Mouse (Mus musculus): ENCODE measurements at regions not wholly inside any gene's neighbourhood (a gene's known extent, or its start where the extent isn't known, plus 50 kb on each side); places are given as distances from the start of the nearest gene placed in this dataset.

DNA sequence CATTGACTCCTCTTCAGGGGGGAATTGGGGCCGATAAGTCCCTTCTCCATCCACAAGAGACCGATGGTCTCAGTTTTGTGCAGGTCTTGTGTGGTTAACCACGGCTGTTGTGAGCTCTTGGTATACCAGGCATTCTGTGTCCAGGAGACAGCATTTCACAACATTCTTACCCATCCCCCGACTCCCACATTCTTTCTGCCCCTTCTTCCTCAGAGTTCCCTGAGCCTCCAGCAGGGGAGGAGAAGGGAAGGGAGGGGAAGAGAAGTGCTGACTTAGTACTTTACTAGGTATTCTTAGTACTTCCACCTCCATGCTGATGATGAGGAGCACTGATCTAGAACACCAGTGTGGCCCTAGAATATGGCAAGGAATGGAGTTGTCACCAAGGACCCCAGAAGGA is 98.4 kb downstream of the Atp23 start:
- Histone ChIP-seq H3K27me3 (ENCODE audit: control insufficient read depth, insufficient read depth, low read length) (no peaks in the 10 kb centered on the region), H3K4me3 (ENCODE audit: low read depth, low read length) (no peak overlapping the region), H3K4me1 (ENCODE audit: control insufficient read depth, insufficient read depth, insufficient read length, low read length) (no peaks in the 10 kb centered on the region), H3K36me3 (ENCODE audit: control insufficient read depth, insufficient read depth, low read length) (no peaks in the 10 kb centered on the region), H3K27ac (ENCODE audit: insufficient read depth, low read depth, low read length) (no peak overlapping the region)
- 71% methylated on average over 4 of the region's 4 CpGs for WGBS
- TF ChIP-seq POLR2A (IDR thresholded peaks at IDR 0.05; ENCODE audit: low read depth, low read length) (no peak), CTCF (IDR thresholded peaks at IDR 0.05; ENCODE audit: extremely low read depth, insufficient read length, insufficient replicate concordance, low read depth, low read length) (no peak)

DNA sequence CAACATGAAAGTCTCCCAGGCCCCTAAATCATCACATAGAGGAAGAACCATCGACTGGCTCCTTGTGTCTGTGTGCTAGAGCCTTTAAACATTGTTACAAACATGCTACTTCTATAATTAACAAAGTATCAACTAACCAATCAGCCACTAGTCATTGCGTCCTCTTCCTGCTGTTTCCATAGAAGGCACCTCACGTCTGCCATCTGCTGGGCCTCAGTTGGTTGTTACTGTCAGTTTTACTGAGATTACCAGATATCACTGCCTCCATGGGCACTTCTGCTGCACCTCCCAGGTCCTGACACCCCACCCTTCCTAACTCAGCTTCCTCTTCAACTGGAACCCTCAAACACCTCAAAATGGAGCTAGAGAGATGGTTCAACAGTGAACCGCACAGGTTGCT is 101.8 kb downstream of the Atp23 start:
- WGBS: 54% methylated on average over 4 of the region's 4 CpGs
- TF ChIP-seq CTCF (IDR thresholded peaks at IDR 0.05; ENCODE audit: extremely low read depth, insufficient read length, insufficient replicate concordance, low read depth, low read length) (no peak), POLR2A (IDR thresholded peaks at IDR 0.05; ENCODE audit: low read depth, low read length) (no peak)

DNA sequence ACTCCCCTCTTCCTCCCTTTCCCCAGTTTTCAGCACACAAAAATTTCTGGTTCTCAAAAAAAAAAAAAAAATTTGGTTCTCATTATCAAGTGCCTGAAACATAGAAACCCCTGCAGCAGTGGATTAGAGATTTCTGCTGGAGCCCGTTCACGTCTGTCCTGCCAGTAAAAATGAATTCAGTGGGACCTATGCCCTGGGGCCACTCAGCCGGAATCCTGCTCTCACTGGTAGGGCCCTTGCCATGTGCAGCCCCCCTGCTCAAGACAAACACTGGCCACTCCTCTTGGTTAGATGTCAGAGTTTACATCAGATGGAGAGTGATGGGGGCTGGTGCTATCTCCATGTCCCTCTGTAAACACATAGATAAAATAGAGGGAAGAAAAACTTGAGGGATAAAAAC is 108.0 kb downstream of the Atp23 start:
- WGBS: 60% methylated on average over 3 of the region's 3 CpGs
- Histone ChIP-seq H3K36me3 (ENCODE audit: control insufficient read depth, insufficient read depth, low read length) (no peaks in the 10 kb centered on the region), H3K27me3 (ENCODE audit: control insufficient read depth, insufficient read depth, low read length) (no peaks in the 10 kb centered on the region), H3K4me1 (ENCODE audit: control insufficient read depth, insufficient read depth, insufficient read length, low read length) (no peaks in the 10 kb centered on the region), H3K27ac (ENCODE audit: insufficient read depth, low read depth, low read length) (no peak overlapping the region), H3K4me3 (ENCODE audit: low read depth, low read length) (no peak overlapping the region)
- TF ChIP-seq CTCF (IDR thresholded peaks at IDR 0.05; ENCODE audit: extremely low read depth, insufficient read length, insufficient replicate concordance, low read depth, low read length) (no peak), POLR2A (IDR thresholded peaks at IDR 0.05; ENCODE audit: low read depth, low read length) (no peak)

More for the DNA sequence above, 101.8 kb downstream of the Atp23 start:
- no peak overlapping the region for H3K27ac ChIP-seq (ENCODE audit: insufficient read depth, low read depth, low read length)
- no peaks in the 10 kb centered on the region for H3K27me3 ChIP-seq (ENCODE audit: control insufficient read depth, insufficient read depth, low read length)
- no peak overlapping the region for H3K4me3 ChIP-seq (ENCODE audit: low read depth, low read length)
- no peaks in the 10 kb centered on the region for H3K36me3 ChIP-seq (ENCODE audit: control insufficient read depth, insufficient read depth, low read length)
- no peaks in the 10 kb centered on the region for H3K4me1 ChIP-seq (ENCODE audit: control insufficient read depth, insufficient read depth, insufficient read length, low read length)

DNA sequence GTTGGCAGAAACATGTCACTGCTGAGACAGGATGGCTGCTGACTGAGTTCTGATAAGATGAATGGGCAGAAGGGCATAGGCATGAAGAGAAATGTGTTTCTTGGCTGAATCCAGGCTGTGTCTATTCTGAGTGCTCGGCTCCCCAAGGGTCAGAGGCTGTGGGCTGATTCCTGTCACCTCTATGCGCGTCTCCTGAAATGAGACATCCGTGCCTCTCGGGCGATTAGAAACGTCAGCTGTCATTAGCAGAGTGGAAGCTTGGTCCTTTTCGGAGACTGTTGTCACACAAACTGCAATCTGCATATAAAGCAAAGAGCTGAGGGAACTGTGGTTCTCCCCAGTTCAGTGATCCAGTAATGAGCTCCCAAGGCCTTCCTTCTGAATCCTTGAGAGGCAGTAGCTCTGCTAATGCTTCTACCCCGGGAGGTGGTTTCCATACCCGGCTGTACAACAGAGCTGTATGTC is 108.8 kb downstream of the Atp23 start:
- TF ChIP-seq POLR2A (IDR thresholded peaks at IDR 0.05; ENCODE audit: low read depth, low read length) (no peak), CTCF (IDR thresholded peaks at IDR 0.05; ENCODE audit: extremely low read depth, insufficient read length, insufficient replicate concordance, low read depth, low read length) (no peak)
- H3K36me3 ChIP-seq (ENCODE audit: control insufficient read depth, insufficient read depth, low read length): no peaks in the 10 kb centered on the region
- H3K4me1 ChIP-seq (ENCODE audit: control insufficient read depth, insufficient read depth, insufficient read length, low read length): no peaks in the 10 kb centered on the region
- no peak overlapping the region for H3K4me3 ChIP-seq (ENCODE audit: low read depth, low read length)
- 81% methylated on average over 10 of the region's 10 CpGs for WGBS
- H3K27ac ChIP-seq (ENCODE audit: insufficient read depth, low read depth, low read length): no peak overlapping the region
- no peaks in the 10 kb centered on the region for H3K27me3 ChIP-seq (ENCODE audit: control insufficient read depth, insufficient read depth, low read length)

DNA sequence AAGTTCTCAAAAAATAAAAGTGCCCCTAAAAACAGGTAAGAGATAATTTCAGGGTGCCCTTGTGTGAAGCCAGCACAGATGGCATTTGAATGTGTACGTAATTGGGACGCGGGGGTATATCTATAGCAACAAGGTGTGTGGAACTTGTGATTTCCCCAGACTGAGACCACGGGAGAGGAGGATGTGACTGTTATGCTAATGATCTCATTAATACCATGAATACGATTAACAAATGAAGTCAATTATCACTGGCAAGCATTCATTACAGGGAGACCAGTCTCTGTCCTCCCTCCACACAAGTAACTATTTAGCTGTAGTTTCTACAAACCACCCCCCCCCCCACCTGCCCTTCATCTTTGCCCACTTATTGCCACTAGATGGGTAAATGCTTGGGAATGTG is 112.9 kb downstream of the Atp23 start:
- Histone ChIP-seq H3K27me3 (ENCODE audit: control insufficient read depth, insufficient read depth, low read length) (no peaks in the 10 kb centered on the region), H3K4me3 (ENCODE audit: low read depth, low read length) (no peak overlapping the region), H3K27ac (ENCODE audit: insufficient read depth, low read depth, low read length) (no peak overlapping the region), H3K36me3 (ENCODE audit: control insufficient read depth, insufficient read depth, low read length) (no peaks in the 10 kb centered on the region), H3K4me1 (ENCODE audit: control insufficient read depth, insufficient read depth, insufficient read length, low read length) (no peaks in the 10 kb centered on the region)
- TF ChIP-seq CTCF (IDR thresholded peaks at IDR 0.05; ENCODE audit: extremely low read depth, insufficient read length, insufficient replicate concordance, low read depth, low read length): no peak
- WGBS: 84% methylated on average over 5 of the region's 5 CpGs

DNA sequence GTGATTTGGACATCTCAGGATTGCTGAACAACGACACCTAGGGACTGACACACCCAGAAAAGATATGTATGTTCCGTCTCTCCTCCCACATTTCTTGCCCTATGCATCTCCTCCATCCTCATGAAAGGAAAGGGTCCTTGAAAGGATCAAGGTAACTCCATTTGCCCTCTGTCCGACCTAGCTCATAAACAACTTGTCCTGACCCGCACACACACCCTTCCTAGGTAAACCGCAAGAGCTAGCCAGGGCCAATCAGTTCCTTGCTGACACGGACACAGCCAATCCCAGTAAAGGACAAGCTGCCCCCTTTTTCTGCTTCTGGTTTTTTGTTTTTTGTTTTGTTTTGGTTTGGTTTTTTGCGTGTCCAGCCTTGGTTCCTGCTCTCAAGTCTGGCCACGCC is 118.0 kb downstream of the Atp23 start:
- H3K27me3 ChIP-seq (ENCODE audit: control insufficient read depth, insufficient read depth, low read length): no peaks in the 10 kb centered on the region
- TF ChIP-seq CTCF (IDR thresholded peaks at IDR 0.05; ENCODE audit: extremely low read depth, insufficient read length, insufficient replicate concordance, low read depth, low read length): no peak
- TF ChIP-seq POLR2A (IDR thresholded peaks at IDR 0.05; ENCODE audit: low read depth, low read length): no peak
- no peaks in the 10 kb centered on the region for H3K36me3 ChIP-seq (ENCODE audit: control insufficient read depth, insufficient read depth, low read length)
- 84% methylated on average over 8 of the region's 8 CpGs for WGBS
- no peaks in the 10 kb centered on the region for H3K4me1 ChIP-seq (ENCODE audit: control insufficient read depth, insufficient read depth, insufficient read length, low read length)
- no peak overlapping the region for H3K4me3 ChIP-seq (ENCODE audit: low read depth, low read length)
- no peak overlapping the region for H3K27ac ChIP-seq (ENCODE audit: insufficient read depth, low read depth, low read length)

DNA sequence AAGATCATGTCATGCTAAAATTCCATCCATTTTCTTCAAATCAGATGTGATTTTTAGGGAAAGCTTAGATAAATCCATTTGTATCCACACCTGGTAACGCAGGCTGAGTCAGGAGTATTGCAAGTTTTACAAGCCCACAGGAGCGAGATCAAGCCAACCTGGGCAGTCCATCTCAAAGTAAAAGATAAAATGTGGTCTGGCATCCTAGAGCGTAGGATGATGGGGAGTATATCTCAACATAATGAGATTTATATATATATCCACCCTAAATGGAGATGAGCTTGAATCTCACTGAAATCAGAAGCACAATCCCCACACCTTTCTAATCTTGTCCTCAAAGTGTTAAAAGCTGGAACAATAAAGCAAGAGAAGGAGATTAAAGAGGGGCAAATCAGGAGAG is 124.6 kb downstream of the Atp23 start:
- H3K4me1 ChIP-seq (ENCODE audit: control insufficient read depth, insufficient read depth, insufficient read length, low read length): no peaks in the 10 kb centered on the region
- 65% methylated on average over 3 of the region's 3 CpGs for WGBS
- H3K4me3 ChIP-seq (ENCODE audit: low read depth, low read length): no peak overlapping the region
- H3K27ac ChIP-seq (ENCODE audit: insufficient read depth, low read depth, low read length): no peak overlapping the region
- no peaks in the 10 kb centered on the region for H3K27me3 ChIP-seq (ENCODE audit: control insufficient read depth, insufficient read depth, low read length)
- no peak for TF ChIP-seq POLR2A (IDR thresholded peaks at IDR 0.05; ENCODE audit: low read depth, low read length)
- no peak for TF ChIP-seq CTCF (IDR thresholded peaks at IDR 0.05; ENCODE audit: extremely low read depth, insufficient read length, insufficient replicate concordance, low read depth, low read length)
- no peaks in the 10 kb centered on the region for H3K36me3 ChIP-seq (ENCODE audit: control insufficient read depth, insufficient read depth, low read length)

DNA sequence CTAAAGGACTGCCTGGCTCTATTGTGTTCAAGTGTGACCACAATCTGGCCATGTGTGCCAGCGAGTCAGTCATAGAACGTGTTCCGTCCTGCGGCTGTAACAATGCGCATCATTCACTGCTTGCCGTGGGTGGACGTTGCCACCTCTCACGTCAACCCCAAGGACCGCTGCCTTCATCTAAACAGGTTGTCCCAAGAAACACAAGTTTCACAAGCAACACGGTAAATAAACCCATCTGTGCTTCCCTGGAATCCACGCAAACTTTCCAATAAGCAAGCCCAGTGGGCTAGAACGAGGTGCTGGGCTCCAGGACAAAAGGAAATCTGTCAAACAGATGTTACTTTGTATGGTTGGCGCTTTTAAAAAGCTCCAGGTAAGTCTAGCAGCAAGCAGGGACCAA is 125.2 kb downstream of the Atp23 start:
- H3K4me1 ChIP-seq (ENCODE audit: control insufficient read depth, insufficient read depth, insufficient read length, low read length): no peaks in the 10 kb centered on the region
- TF ChIP-seq POLR2A (IDR thresholded peaks at IDR 0.05; ENCODE audit: low read depth, low read length): no peak
- TF ChIP-seq CTCF (IDR thresholded peaks at IDR 0.05; ENCODE audit: extremely low read depth, insufficient read length, insufficient replicate concordance, low read depth, low read length): no peak
- H3K27me3 ChIP-seq (ENCODE audit: control insufficient read depth, insufficient read depth, low read length): no peaks in the 10 kb centered on the region
- no peak overlapping the region for H3K4me3 ChIP-seq (ENCODE audit: low read depth, low read length)
- 83% methylated on average over 13 of the region's 13 CpGs for WGBS
- no peaks in the 10 kb centered on the region for H3K36me3 ChIP-seq (ENCODE audit: control insufficient read depth, insufficient read depth, low read length)
- no peak overlapping the region for H3K27ac ChIP-seq (ENCODE audit: insufficient read depth, low read depth, low read length)
